In genomic region chr1:90973574-90973911, GRCm38 (mm10) we compare ENCODE assay signal across 10 mouse cellular contexts. TPM values are rescaled to one million over a fixed set of nuclear protein-coding genes. Genes with fewer than 3 reads are reported as not detected.
DNase-seq lines count a peak whose midpoint lies in the region; ATAC-seq and TF ChIP-seq lines count a peak whose summit lies in the region.
"Had no signal": no experiment of that assay in that cellular context is flagged by ENCODE, and none has a peak within 500 bp of the region (broad histone marks: within the 10 kb centered on the region; RNA-seq: fewer than 3 reads in every experiment).

No protein-coding gene starts in this region.

- H3K4me2 ChIP-seq in forebrain, embryonic 13.5 days, result no peak overlapping the region
- H3K4me2 ChIP-seq in lung, embryonic 16.5 days (ENCODE audit: low read depth, low read length), result no peak overlapping the region
- H3K4me2 ChIP-seq in stomach, postnatal 0 days (replicated peaks; ENCODE audit: low read depth), result no peak overlapping the region

- no peak overlapping the region for H3K9ac ChIP-seq in forebrain, embryonic 13.5 days
- H3K9ac ChIP-seq in lung, embryonic 16.5 days (ENCODE audit: low read length), result 0 out of 2 replicates have a peak overlapping the region, but pooled peaks have one; percentile 21
- no peak overlapping the region for H3K9ac ChIP-seq in stomach, postnatal 0 days (ENCODE audit: low read length)

- 85% methylated on average over 2 of the region's 2 CpGs for WGBS in forebrain, embryonic 10.5 days
- 84% methylated on average over 2 of the region's 2 CpGs for WGBS in forebrain, embryonic 13.5 days
- 83% methylated on average over 2 of the region's 2 CpGs for WGBS in lung, embryonic 16.5 days
- WGBS in stomach, postnatal 0 days, result 69% methylated on average over 2 of the region's 2 CpGs

- no peak for TF ChIP-seq CTCF in stomach, postnatal 0 days (IDR thresholded peaks at IDR 0.05; ENCODE audit: low read depth)

- no peak for ATAC-seq in forebrain, embryonic 13.5 days
- ATAC-seq in lung, embryonic 16.5 days (ENCODE audit: low read depth), result no peak; the same call in 1 of the 2 replicates
- ATAC-seq in stomach, postnatal 0 days (ENCODE audit: low FRiP score, low TSS enrichment), result peak; percentile 28; the same call in 1 of the 2 replicates

- H3K27me3 ChIP-seq in forebrain, embryonic 10.5 days (ENCODE audit: poor library complexity, severe bottlenecking), result peaks cover 26% of the 10 kb centered on the region
- H3K27me3 ChIP-seq in forebrain, embryonic 13.5 days, result no peaks in the 10 kb centered on the region
- H3K27me3 ChIP-seq in lung, embryonic 16.5 days (ENCODE audit: control insufficient read depth, insufficient read depth, low read depth, low read length), result no peaks in the 10 kb centered on the region
- peaks cover 15% of the 10 kb centered on the region for H3K27me3 ChIP-seq in megakaryocyte, embryonic 14.5 days (replicated peaks)
- H3K27me3 ChIP-seq in stomach, postnatal 0 days (ENCODE audit: control insufficient read depth, insufficient read depth, low read length), result no peaks in the 10 kb centered on the region

- no peak overlapping the region for H3K4me3 ChIP-seq in forebrain, embryonic 10.5 days
- no peak overlapping the region for H3K4me3 ChIP-seq in forebrain, embryonic 13.5 days
- H3K4me3 ChIP-seq in lung, embryonic 16.5 days (ENCODE audit: low read length), result no peak overlapping the region
- peak overlapping the region; percentile 83 for H3K4me3 ChIP-seq in megakaryocyte, embryonic 14.5 days (replicated peaks)
- H3K4me3 ChIP-seq in stomach, postnatal 0 days (ENCODE audit: low read depth, low read length), result no peak overlapping the region

- no peaks in the 10 kb centered on the region for H3K9me3 ChIP-seq in forebrain, embryonic 10.5 days
- no peaks in the 10 kb centered on the region for H3K9me3 ChIP-seq in forebrain, embryonic 13.5 days (replicated peaks)
- no peaks in the 10 kb centered on the region for H3K9me3 ChIP-seq in lung, embryonic 16.5 days (ENCODE audit: control insufficient read depth, low read length)
- no peaks in the 10 kb centered on the region for H3K9me3 ChIP-seq in megakaryocyte, embryonic 14.5 days
- no peaks in the 10 kb centered on the region for H3K9me3 ChIP-seq in stomach, postnatal 0 days (ENCODE audit: control insufficient read depth, low read length)

- no peak for TF ChIP-seq EP300 in stomach, postnatal 0 days (optimal IDR thresholded peaks at IDR 0.05)

- peaks cover 51% of the 10 kb centered on the region for H3K4me1 ChIP-seq in forebrain, embryonic 10.5 days
- peaks cover 29% of the 10 kb centered on the region for H3K4me1 ChIP-seq in forebrain, embryonic 13.5 days
- peaks cover 17% of the 10 kb centered on the region for H3K4me1 ChIP-seq in lung, embryonic 16.5 days (replicated peaks; ENCODE audit: control insufficient read depth, insufficient read depth, low read length)
- peaks cover 79% of the 10 kb centered on the region for H3K4me1 ChIP-seq in megakaryocyte, embryonic 14.5 days
- H3K4me1 ChIP-seq in stomach, postnatal 0 days (replicated peaks; ENCODE audit: control insufficient read depth, insufficient read depth), result peaks cover 4% of the 10 kb centered on the region; the same call in 1 of the 2 replicates

- no peak for DNase-seq in forebrain, embryonic 10.5 days (ENCODE audit: extremely low spot score, low spot score)
- DNase-seq in lung, postnatal 36 days, result no peak
- no peak for DNase-seq in stomach, postnatal 0 days (ENCODE audit: low spot score)
- no peak for DNase-seq in layer of hippocampus, adult 9-10 months (ENCODE audit: low spot score)
- DNase-seq in urinary bladder, adult 2 months (ENCODE audit: low spot score), result no peak

- no peaks in the 10 kb centered on the region for H3K36me3 ChIP-seq in forebrain, embryonic 10.5 days (replicated peaks)
- H3K36me3 ChIP-seq in forebrain, embryonic 13.5 days (ENCODE audit: poor library complexity, severe bottlenecking), result no peaks in the 10 kb centered on the region
- H3K36me3 ChIP-seq in lung, embryonic 16.5 days (ENCODE audit: control insufficient read depth, insufficient read depth, low read length), result no peaks in the 10 kb centered on the region
- no peaks in the 10 kb centered on the region for H3K36me3 ChIP-seq in megakaryocyte, embryonic 14.5 days (replicated peaks; ENCODE audit: low read length)
- H3K36me3 ChIP-seq in stomach, postnatal 0 days (ENCODE audit: control insufficient read depth, insufficient read depth, low read length), result no peaks in the 10 kb centered on the region

- H3K27ac ChIP-seq in forebrain, embryonic 10.5 days, result peak overlapping the region; percentile 56; the same call in 1 of the 2 replicates
- H3K27ac ChIP-seq in forebrain, embryonic 13.5 days, result no peak overlapping the region
- H3K27ac ChIP-seq in lung, embryonic 16.5 days (ENCODE audit: low read length), result no peak overlapping the region
- no peak overlapping the region for H3K27ac ChIP-seq in stomach, postnatal 0 days (replicated peaks)

RNA-seq across cellular contexts. Expression of gene Rab17, which starts 4.1 kb away (rescaled TPM):
- 0.10 and 0.22 TPM in 2 replicates for polyA plus RNA-seq in forebrain, embryonic 10.5 days (2016; fragmentation: Nextera tagmentation; extraction: Ambion mirVana)
- polyA plus RNA-seq in forebrain, embryonic 13.5 days (2015; fragmentation: Nextera tagmentation; extraction: Ambion mirVana), result not detected in 2 replicates
- polyA plus RNA-seq in lung, embryonic 16.5 days (2015; fragmentation: Nextera tagmentation; extraction: Ambion mirVana), result 3.1 and 3.8 TPM in 2 replicates
- 3.4 TPM in 1 of 2 replicates, not detected in the other for polyA plus RNA-seq in megakaryocyte, embryonic 14.5 days (2012; ENCODE audit: insufficient read depth, low replicate concordance)
- polyA plus RNA-seq in stomach, postnatal 0 days (2015; fragmentation: Nextera tagmentation; extraction: Ambion mirVana), result 4.6 and 5.7 TPM in 2 replicates
- 4.2 and 6.0 TPM in 2 replicates for polyA plus RNA-seq in urinary bladder, adult 2 months (2012; rRNA removed)

RNA-seq across cellular contexts. Expression of gene Prlh, which starts 20.6 kb away (rescaled TPM):
- not detected in 2 replicates for polyA plus RNA-seq in forebrain, embryonic 10.5 days (2016; fragmentation: Nextera tagmentation; extraction: Ambion mirVana)
- polyA plus RNA-seq in forebrain, embryonic 13.5 days (2015; fragmentation: Nextera tagmentation; extraction: Ambion mirVana), result not detected in 2 replicates
- not detected in 2 replicates for polyA plus RNA-seq in lung, embryonic 16.5 days (2015; fragmentation: Nextera tagmentation; extraction: Ambion mirVana)
- polyA plus RNA-seq in megakaryocyte, embryonic 14.5 days (2012; ENCODE audit: insufficient read depth, low replicate concordance), result not detected in 2 replicates
- polyA plus RNA-seq in stomach, postnatal 0 days (2015; fragmentation: Nextera tagmentation; extraction: Ambion mirVana), result not detected in 2 replicates
- not detected in 2 replicates for polyA plus RNA-seq in urinary bladder, adult 2 months (2012; rRNA removed)
- polyA plus RNA-seq: liver, adult 2 months; spleen, adult 2 months had no signal

RNA-seq across cellular contexts. Expression of gene Lrrfip1, which starts 25.0 kb away (rescaled TPM):
- 25.1 and 26.4 TPM in 2 replicates for polyA plus RNA-seq in forebrain, embryonic 10.5 days (2016; fragmentation: Nextera tagmentation; extraction: Ambion mirVana)
- 21.6 and 22.1 TPM in 2 replicates for polyA plus RNA-seq in forebrain, embryonic 13.5 days (2015; fragmentation: Nextera tagmentation; extraction: Ambion mirVana)
- polyA plus RNA-seq in lung, embryonic 16.5 days (2015; fragmentation: Nextera tagmentation; extraction: Ambion mirVana), result 70.5 and 78.6 TPM in 2 replicates
- polyA plus RNA-seq in megakaryocyte, embryonic 14.5 days (2012; ENCODE audit: insufficient read depth, low replicate concordance), result 1.9 and 12.2 TPM in 2 replicates
- polyA plus RNA-seq in stomach, postnatal 0 days (2015; fragmentation: Nextera tagmentation; extraction: Ambion mirVana), result 69.4 and 79.0 TPM in 2 replicates
- polyA plus RNA-seq in urinary bladder, adult 2 months (2012; rRNA removed), result 125 and 127 TPM in 2 replicates

RNA-seq across cellular contexts. Expression of gene Mlph, which starts 58.7 kb away (rescaled TPM):
- 0.06 and 0.17 TPM in 2 replicates for polyA plus RNA-seq in forebrain, embryonic 10.5 days (2016; fragmentation: Nextera tagmentation; extraction: Ambion mirVana)
- polyA plus RNA-seq in forebrain, embryonic 13.5 days (2015; fragmentation: Nextera tagmentation; extraction: Ambion mirVana), result 0.04 and 0.09 TPM in 2 replicates
- 1.5 and 2.0 TPM in 2 replicates for polyA plus RNA-seq in lung, embryonic 16.5 days (2015; fragmentation: Nextera tagmentation; extraction: Ambion mirVana)
- polyA plus RNA-seq in megakaryocyte, embryonic 14.5 days (2012; ENCODE audit: insufficient read depth, low replicate concordance), result not detected in 2 replicates
- polyA plus RNA-seq in stomach, postnatal 0 days (2015; fragmentation: Nextera tagmentation; extraction: Ambion mirVana), result 8.8 and 9.8 TPM in 2 replicates
- 6.0 and 7.2 TPM in 2 replicates for polyA plus RNA-seq in urinary bladder, adult 2 months (2012; rRNA removed)
